Mouse (Mus musculus) urinary bladder, postnatal 4 days (tissue): ENCODE data around the gene Celf6.
A peak's percentile ranks its signal among the peaks of the same experiment; 100 is the strongest.

Source experiments
- DNase-seq, 2 experiments: peaks; one replicate each; pipeline ENCODE4 v3.0.0; 2021 to 2022; ENCODE audit warnings: low spot score in 2 of 2

The Celf6 gene

GRCm38 (mm10) chr9:59577844-59578504, at the start of gene Celf6:
TSS of gene Celf6 (plus strand) at chr9:59577917.
- peak; percentile 87 to 90 for DNase-seq

GRCm38 (mm10) chr9:59528274-59528673, 49.4 kb upstream of the Celf6 start:
- DNase-seq = no peak

GRCm38 (mm10) chr9:59531645-59532044, 46.1 kb upstream of the Celf6 start:
- DNase-seq = no peak

- DNase-seq = no peak
Measured at GRCm38 (mm10) chr9:59533422-59533821, 44.3 kb upstream of the Celf6 start.

GRCm38 (mm10) chr9:59533889-59534288, 43.8 kb upstream of the Celf6 start:
- no peak for DNase-seq

- DNase-seq = no peak
Measured at GRCm38 (mm10) chr9:59537651-59538050, 40.1 kb upstream of the Celf6 start.

- DNase-seq = peak; percentile 79 to 88
Measured at GRCm38 (mm10) chr9:59539441-59540137, 38.1 kb upstream of the Celf6 start, which contains the start of the genes Hexa and Tmem202. TSS of gene Hexa (plus strand) at chr9:59539540. TSS of gene Tmem202 (minus strand) at chr9:59539847.

GRCm38 (mm10) chr9:59541617-59542016, 36.1 kb upstream of the Celf6 start:
- DNase-seq = no peak

GRCm38 (mm10) chr9:59542766-59543324, 34.9 kb upstream of the Celf6 start:
- DNase-seq = no peak

- DNase-seq = no peak
Measured at GRCm38 (mm10) chr9:59544739-59545138, 33.0 kb upstream of the Celf6 start.

- DNase-seq = no peak
Measured at GRCm38 (mm10) chr9:59547869-59548268, 29.8 kb upstream of the Celf6 start.

GRCm38 (mm10) chr9:59548961-59549487, 28.7 kb upstream of the Celf6 start:
- no peak for DNase-seq

GRCm38 (mm10) chr9:59550077-59550476, 27.6 kb upstream of the Celf6 start:
- no peak for DNase-seq

GRCm38 (mm10) chr9:59551017-59551416, 26.7 kb upstream of the Celf6 start:
- DNase-seq = no peak

- DNase-seq = no peak
Measured at GRCm38 (mm10) chr9:59551620-59552031, 26.1 kb upstream of the Celf6 start.

- no peak for DNase-seq
Measured at GRCm38 (mm10) chr9:59552610-59553009, 25.1 kb upstream of the Celf6 start.

GRCm38 (mm10) chr9:59553719-59554118, 24.0 kb upstream of the Celf6 start:
- DNase-seq = no peak

- peak; percentile 50 to 74 for DNase-seq
Measured at GRCm38 (mm10) chr9:59565600-59565999, 12.1 kb upstream of the Celf6 start.

GRCm38 (mm10) chr9:59567111-59567510, 10.6 kb upstream of the Celf6 start:
- no peak for DNase-seq

- DNase-seq = no peak
Measured at GRCm38 (mm10) chr9:59571852-59572251, 5.9 kb upstream of the Celf6 start.

GRCm38 (mm10) chr9:59577401-59577800, 316 bp upstream of the Celf6 start:
- DNase-seq = no peak

- DNase-seq = no peak
Measured at GRCm38 (mm10) chr9:59578505-59578867, 769 bp downstream of the Celf6 start.

GRCm38 (mm10) chr9:59584871-59585308, 7.2 kb downstream of the Celf6 start:
- DNase-seq = peak; percentile 59 to 73
